Mouse (Mus musculus) cerebellum, postnatal 36 days (tissue): ENCODE data around the gene H2-M1.

Experiments used
- DNase-seq, 2 experiments: peaks; one replicate each; pipeline ENCODE4 v3.0.0; 2021 to 2022; ENCODE audit warnings: mixed read lengths in 2 of 2

Gene H2-M1

DNA sequence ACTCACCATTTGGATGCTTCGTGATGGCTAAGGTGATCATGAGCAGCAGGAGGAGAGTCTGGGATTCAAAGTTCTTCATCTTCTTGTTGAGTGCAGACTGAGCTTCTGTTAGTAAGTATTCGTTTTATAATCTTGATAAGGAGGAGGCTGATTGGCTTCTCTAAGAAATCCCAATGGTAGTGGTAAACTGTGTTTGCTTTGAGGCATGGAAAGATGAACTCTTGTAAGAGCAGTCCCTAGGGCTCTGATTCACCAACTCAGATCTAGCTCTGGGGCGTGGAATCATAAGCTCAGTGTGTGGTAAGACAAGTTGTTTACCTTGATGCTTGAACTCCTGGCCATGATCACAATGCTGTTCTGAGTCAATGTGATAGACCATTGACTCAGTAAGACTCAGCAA is at the start of gene H2-M1:
H2-M1 (minus strand) TSS at position 101 of the 400 bp plus-strand sequence.
- no peak for DNase-seq

DNA sequence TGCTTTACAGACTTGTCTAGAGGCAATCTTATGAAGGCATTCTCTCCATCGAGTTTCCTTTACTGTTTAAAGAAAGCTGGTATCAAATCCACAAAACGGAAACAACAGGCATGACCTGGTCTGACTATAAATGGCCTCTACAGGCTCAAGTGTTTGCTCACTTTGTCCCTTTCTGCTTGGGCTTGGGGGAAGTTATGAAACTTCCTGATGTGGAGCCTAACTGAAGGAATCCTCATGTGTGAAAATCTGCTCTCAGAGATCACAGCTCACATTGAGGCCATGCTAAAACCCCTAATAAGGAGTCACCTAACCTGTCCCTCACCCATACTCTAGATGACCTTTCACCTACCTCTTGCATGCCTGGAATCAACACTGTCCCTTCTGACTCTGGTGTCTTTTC is 25.7 kb upstream of the H2-M1 start:
- DNase-seq: no peak

DNA sequence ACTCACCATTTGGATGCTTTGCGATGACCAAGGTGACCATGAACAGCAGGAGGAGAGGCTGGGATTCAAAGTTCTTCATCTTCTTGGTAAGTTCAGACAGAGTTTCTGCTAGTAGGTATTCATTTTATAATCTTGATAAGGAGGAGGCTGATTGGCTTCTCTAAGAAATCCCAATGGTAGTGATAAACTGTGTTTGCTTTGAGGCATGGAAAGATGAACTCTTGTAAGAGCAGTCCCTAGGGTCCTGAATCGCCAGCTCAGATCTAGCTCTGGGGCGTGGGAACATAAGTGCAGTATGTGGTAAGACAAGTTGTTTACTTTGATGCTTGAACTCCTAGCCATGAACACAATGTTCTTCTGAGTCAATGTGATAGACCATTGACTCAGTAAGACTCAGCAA is 29.5 kb downstream of the H2-M1 start, which contains the start of gene H2-M9:
H2-M9 (minus strand) TSS at position 101 of the 400 bp plus-strand sequence.
- no peak for DNase-seq
